Mouse (Mus musculus): ENCODE measurements around the gene Arhgap24. TPM values are rescaled to one million over a fixed set of nuclear protein-coding genes. Genes with fewer than 3 reads are reported as not detected.
"Not testable (repeated sequence)": the region's sequence is repeated elsewhere in the genome, so short reads cannot be mapped to it uniquely, and the experiment has no call there.

The Arhgap24 gene
- total RNA-seq, 2 experiments from 2014 or later: 17.4 to 23.9 TPM

DNA sequence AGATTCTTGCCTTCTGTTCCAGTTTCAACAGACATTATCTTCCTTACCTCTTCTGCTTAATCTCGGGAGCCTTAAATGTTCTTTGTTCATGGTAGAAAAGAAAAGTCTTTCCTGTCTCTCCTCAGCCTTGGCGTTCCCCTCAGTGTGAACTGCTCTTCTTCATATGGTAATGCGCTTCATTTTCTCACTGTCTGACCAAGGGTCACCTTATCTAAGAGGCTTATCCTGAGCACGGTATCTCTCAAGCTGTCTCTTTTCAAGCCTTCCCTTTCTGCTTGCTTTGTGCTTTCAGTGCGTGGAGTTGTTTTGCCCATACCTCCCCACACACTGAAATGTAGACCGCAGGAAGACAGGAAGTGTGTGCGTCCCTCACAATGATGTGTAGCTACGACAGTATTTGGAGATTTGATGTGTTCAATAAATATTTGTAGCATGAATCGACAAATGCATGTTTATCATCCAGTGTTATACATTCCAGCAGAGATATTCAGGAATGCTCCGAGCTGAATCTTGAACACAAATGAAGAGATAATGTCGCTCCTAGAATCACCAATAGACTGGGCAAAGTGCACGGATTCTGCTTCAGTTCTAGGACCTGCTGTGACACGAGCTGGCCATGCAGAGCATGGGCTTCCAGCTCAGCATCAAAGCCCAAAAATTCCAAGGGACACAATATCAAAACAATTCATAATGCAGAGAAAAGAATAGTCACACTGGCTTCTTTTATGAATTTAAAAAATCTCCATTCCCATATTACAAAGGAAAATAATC lies 424.4 kb downstream of the Arhgap24 start:
- DNase-seq (ENCODE audit: low spot score): no peak
- intact Hi-C loops (cut with DNase I): no loop called here

DNA sequence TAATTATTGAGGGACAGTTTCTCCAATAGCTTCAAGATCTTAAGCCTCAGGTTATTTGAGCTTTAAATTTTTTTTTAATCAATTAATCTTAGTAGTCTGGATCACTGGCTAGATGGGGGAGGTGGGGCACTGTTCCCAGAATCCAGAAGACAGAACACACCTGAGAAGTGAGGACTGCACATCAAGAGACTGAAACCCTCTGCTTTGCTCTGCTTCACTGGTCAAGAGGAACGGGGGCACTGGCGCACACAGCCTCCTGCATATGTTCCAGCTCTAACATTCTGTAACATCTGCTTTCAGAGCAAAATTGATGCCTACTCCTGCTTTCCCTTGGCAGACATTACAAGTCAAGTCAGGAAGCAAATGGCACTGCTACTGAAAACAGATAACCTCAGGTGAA lies 439.0 kb downstream of the Arhgap24 start:
- DNase-seq (ENCODE audit: low spot score): no peak
- intact Hi-C loops (cut with DNase I): no loop called here

- intact Hi-C loops (cut with DNase I): no loop called here
Observed at GRCm38 (mm10) chr5:102926786-102927185, 445.6 kb downstream of the Arhgap24 start.

GRCm38 (mm10) chr5:102930161-102930560 lies 449.0 kb downstream of the Arhgap24 start:
- intact Hi-C loops (cut with DNase I): no loop called here
- DNase-seq (ENCODE audit: low spot score): no peak

More at GRCm38 (mm10) chr5:102926786-102927185, 445.6 kb downstream of the Arhgap24 start:
- DNase-seq (ENCODE audit: low spot score): no peak

GRCm38 (mm10) chr5:102943864-102944630 lies 462.9 kb downstream of the Arhgap24 start:
- DNase-seq (ENCODE audit: low spot score); intact Hi-C loops (cut with DNase I): not testable (repeated sequence)

GRCm38 (mm10) chr5:102946625-102947024 lies 465.4 kb downstream of the Arhgap24 start:
- DNase-seq (ENCODE audit: low spot score): no peak
- intact Hi-C loops (cut with DNase I): no loop called here

- intact Hi-C loops (cut with DNase I): no loop called here
- no peak for DNase-seq (ENCODE audit: low spot score)
Observed at GRCm38 (mm10) chr5:102947061-102947711, 466.0 kb downstream of the Arhgap24 start.

Measured in heart, postnatal 25 days (tissue).